Mouse (Mus musculus) kidney, embryonic 16.5 days (tissue): ENCODE measurements around the gene Ncoa3. TPM values are rescaled to one million over a fixed set of nuclear protein-coding genes. Genes with fewer than 3 reads are reported as not detected.

Source experiments
- polyA plus RNA-seq: library from polyadenylated mRNA; unstranded; fragments of >200 nt; fragmentation: Nextera tagmentation; extraction: Ambion mirVana; gene quantifications from 2 replicates; pipeline ENCODE4 v1.2.1, GENCODE M21; 2015

Gene Ncoa3
- polyA plus RNA-seq, 1 experiment from 2014 or later = 19.1 TPM

Other genes with a start within 250 kb of the Ncoa3 start
- gene Zmynd8, start 93.6 kb upstream of the Ncoa3 start, polyA plus RNA-seq = 58.2 and 69.4 TPM in 2 replicates
- 52.7 and 54.8 TPM in 2 replicates for gene Sulf2, start 163.0 kb downstream of the Ncoa3 start, polyA plus RNA-seq